Mouse (Mus musculus) lung, postnatal 36 days (tissue): ENCODE data around the gene Slc4a1.

Source experiments
- DNase-seq: peaks from one replicate; pipeline ENCODE4 v3.0.0; 2022; ENCODE audit warnings: mixed read lengths

Slc4a1 gene

DNA sequence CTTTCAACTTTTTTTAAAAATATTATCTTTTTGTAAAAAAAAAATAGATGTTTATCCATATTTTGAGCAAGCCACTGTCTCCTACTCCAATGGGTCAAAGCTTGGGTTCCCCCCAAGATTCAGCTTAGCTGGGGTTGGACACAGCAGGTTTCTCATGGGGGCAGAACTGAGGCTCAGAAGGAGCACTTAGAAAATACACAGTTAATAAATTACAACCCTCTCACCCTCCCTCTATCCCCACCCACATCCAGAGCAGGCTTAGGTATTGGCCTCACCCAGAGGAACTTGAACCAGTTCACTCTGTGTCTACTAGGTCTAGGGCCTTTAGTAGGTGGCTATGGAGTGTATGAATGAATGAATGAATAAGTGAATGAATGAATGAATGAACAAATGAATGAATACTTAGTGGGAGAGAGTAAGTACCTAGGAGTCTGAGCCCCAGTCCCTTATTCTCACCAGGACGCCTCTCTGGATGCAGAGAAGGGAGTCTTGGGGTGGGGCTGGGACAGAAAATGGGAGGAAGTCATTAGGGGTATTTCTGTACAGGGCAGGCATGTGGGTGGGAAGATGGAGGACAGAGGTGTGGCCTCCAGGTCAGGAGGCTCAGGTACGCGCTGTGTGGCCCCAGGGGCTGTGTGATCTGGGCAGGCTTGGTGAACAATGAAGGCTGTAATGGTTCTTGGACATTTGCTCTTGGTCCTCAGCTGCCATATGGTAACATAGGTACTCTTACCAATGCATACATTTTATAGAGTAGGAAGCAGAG is 16.6 kb downstream of the Slc4a1 start:
- no peak for DNase-seq

DNA sequence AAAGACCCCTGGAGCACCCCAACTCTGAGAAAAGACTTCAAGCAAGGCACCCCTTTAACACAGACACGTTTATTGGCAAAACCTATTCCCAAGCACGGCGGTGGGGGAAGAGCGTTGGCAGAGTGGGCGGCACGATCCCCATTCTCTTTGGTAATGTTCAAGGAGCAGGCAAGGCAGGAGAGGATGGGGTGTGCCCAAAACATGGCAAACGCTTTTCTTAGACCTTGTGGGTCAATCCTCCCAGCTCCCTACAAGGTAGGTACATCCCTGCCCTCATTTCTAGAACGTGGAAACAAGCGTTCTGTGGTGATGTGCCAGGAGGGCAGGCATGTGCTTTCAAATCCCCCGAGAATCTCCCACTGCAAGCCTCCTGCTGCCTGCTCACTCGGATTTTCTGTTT is 17.2 kb downstream of the Slc4a1 start:
- DNase-seq, result no peak

DNA sequence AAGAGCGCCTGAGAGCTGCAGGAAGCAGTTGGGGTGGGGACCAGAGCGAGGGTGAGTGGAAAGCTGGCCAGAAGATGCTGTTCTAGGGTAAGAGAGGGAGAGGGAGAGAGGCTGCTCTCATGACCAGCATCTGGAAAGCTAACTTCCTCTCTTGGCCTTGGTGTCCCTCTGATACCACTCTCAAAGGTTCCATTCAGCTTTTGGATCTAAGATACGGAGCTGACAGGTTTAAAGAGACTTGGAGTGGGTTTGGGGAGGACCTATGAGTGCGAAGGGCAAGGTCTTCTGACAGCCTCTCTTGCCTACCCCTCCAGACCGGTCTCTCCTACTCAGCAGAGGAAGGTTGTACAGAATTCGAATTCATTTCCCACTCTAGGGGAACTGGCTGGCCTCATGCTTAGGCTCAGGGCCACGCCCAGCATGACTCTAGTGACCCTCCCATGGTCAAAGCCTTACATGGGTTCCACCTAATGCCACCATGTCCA is 17.9 kb downstream of the Slc4a1 start:
- DNase-seq, result no peak

- no peak for DNase-seq
These were observed 18.3 kb downstream of the Slc4a1 start for GRCm38 (mm10) chr11:102347683-102348082.

DNA sequence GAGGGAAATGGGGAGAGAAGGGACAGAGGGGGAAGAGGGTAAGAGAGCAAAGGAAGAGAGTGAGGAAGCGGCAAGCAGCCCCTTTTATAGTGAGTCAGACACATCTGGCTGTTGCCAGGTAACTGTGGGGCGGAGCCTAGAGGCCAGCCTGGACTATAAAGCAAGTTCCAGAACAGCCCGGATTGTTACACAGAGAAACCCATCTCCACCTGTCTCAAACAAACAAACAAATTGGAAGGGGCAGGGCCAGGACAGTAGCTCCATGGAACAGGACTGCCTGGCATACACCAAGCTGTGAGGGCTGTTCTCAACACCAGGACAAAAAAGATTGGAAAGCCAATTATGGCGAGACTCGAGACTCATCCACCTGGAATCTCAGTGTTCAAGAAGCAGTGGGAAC is 19.1 kb downstream of the Slc4a1 start:
- no peak for DNase-seq

GRCm38 (mm10) chr11:102344458-102344857 is 21.5 kb downstream of the Slc4a1 start:
- no peak for DNase-seq

DNA sequence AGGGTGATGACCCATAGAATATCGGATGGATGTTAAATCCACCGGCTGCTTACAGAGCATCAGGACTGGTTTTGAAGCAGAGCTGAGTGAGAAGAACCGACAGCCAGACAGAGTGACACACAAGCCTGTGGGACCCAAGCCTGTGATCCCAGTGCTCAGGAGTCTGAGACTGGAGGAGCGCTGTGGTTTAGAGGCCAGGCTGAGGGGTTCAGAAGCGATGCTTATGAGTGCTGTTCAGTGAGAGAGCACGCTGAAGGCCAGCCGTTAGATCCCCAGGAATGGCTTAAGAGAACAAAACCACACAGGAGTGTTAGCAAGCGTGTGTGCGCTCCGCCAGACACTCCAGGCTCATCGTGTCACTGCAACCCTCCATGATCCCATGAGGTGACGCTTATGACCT is 23.3 kb downstream of the Slc4a1 start:
- no peak for DNase-seq

DNA sequence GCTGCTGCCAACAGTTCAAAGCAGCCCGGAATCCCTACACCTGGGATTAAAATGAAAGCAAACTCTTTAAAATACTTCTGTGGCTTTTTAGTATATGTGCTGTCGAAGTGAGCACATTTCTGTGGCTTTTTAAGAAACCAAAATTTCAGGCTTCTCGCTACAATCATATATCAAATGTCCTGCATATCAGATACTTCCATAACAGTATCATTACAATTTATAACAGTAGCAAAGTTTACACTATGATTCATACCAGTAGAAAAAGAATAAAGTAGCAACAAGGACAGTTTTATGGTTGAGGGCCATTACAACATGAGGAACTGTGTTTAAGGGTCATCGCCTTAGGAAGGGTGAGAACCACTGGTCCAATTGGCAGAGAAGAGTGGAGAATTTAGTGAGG is 24.9 kb downstream of the Slc4a1 start:
- no peak for DNase-seq

- DNase-seq, result peak; percentile 25
These were observed 26.4 kb downstream of the Slc4a1 start for GRCm38 (mm10) chr11:102339624-102340023.

DNA sequence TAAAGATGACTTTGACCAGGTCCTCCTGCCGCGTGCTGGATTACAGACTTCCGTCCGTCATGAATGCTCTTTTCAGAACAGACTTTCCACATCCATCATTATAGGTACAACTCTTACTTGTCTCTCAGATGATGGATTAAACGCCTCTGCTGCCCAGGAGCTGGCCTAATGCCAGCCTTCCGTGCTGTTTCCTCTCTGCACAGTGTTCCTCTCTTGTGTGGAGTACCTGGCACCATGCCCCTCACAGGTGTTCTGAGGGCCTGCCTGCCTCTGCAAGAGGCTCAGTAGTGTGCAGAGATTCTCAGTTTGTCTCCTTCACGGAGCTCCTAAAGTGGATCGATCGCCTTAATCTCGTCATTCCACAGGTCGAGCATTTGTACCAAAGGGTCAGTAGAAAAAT is 26.8 kb downstream of the Slc4a1 start:
- DNase-seq, result peak; percentile 92

GRCm38 (mm10) chr11:102338561-102338960 is 27.4 kb downstream of the Slc4a1 start:
- DNase-seq, result peak; percentile 96

GRCm38 (mm10) chr11:102337921-102338320 is 28.1 kb downstream of the Slc4a1 start:
- no peak for DNase-seq

DNA sequence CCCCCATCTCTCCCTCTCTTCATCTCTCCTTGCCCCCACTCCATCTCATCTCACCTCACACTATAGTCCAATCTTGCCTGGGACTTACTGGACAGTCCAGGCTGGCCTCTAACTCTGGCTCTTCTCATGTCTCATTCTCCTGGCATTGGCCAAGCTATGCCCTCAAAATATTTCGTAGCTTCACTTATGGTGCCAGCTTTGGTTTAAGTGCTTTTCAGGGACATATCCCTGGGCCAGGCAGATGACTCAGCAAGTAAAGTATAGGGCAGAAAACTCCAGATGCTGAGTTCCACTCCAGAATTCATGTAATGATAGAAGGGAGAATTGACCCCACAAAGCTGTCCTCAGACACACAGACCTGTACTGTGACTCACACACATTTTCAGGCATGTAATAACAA is 29.8 kb downstream of the Slc4a1 start:
- no peak for DNase-seq

DNA sequence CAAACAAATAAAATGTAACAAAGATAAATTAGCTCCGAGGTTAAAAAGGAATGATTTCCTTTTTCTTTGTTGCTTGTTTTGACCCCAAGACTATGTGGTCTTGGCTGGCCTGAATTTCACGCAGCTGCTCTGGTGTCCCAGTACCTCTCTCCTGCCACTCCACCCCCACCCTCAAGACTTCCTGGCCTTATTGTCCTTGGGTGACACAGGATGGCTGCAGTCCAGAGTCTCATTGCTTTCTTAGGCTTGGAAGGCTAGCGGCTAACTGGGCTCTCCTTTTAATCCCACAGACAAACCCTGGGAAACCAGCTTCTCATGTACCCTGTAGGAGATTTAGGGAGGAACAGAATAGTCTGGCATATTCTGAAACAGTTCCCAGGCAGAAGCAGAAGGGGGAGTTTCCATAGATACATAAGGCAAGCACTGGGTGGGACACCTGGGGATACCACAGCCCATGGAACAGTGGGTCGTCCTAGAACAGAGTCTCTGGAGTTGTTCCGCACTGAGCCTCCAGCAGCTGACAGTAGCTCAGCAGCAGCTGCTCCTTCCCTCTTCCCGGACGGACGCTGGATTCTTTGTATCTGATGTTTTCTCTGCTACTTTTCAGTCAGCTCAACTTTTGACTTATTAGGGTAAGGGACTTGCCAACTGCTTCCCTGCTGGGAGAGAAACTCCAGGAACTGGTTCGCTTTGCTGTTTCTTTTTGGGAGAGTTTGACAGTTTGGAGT is 30.9 kb downstream of the Slc4a1 start:
- DNase-seq, result peak; percentile 62

DNA sequence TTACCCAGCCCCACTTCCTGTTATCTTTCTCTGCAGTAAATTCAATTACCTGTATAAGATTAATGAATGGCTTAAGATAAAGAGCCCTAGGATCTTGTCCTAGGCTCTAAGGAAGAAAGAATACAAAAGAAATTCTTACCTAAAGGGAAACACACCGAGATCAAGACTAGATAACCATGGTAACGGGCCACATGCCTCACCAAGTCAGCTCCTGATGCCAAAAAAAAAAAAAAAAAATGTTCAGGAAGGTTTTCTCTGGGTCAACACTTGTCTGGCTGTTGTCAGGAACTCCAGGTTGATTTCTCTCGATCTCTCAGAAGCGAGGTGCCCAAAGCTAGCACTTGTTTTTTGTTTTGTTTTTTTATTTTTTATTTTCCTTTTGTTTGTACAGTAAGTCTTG is 32.0 kb downstream of the Slc4a1 start:
- DNase-seq, result no peak

GRCm38 (mm10) chr11:102333061-102333460 is 32.9 kb downstream of the Slc4a1 start:
- no peak for DNase-seq

DNA sequence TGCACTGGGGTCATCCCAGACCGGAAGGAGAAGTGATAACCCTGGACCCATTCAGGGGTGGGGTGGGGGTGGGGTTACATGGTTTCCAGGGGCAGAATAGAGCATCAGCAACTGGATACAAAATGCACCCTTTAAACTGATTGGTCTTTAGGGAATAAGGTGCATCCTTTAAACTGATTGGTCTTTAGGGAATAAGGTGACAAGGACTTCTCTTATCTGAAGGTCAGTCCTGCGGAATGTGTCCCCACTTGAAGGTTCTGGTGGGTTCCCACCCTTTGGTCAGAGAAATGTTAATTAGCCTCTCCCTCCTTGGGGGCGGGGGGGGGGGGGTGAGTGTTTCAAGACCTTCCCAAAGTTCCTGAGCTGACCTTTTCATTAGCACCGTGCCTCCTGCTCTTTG is 34.2 kb downstream of the Slc4a1 start:
- no peak for DNase-seq

- no peak for DNase-seq
These were observed 36.0 kb downstream of the Slc4a1 start for GRCm38 (mm10) chr11:102330039-102330438.

GRCm38 (mm10) chr11:102329518-102329917 is 36.5 kb downstream of the Slc4a1 start:
- DNase-seq, result no peak

GRCm38 (mm10) chr11:102327839-102328238 is 38.2 kb downstream of the Slc4a1 start:
- no peak for DNase-seq

- DNase-seq, result no peak
These were observed 38.8 kb downstream of the Slc4a1 start for GRCm38 (mm10) chr11:102327250-102327649.

DNA sequence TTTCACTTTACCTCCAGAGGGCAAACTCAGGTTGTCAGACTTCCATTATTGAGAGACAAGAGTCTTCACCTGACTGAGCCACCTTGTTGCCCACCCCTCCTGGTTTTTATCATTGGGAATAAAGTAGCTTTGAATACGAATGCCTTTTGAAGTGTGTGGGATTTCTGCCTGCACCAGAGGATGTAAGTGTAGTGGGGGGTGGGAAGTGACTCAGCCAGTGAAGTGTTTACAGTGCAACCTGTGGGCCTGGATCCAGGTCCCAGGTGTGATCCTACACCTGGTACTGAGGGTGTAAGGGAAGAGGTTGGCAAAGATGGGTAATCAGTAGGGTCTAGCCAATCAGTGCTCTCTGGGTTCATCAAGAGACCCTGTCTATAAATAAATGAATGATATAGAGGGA is 42.5 kb downstream of the Slc4a1 start:
- DNase-seq, result peak; percentile 69

DNA sequence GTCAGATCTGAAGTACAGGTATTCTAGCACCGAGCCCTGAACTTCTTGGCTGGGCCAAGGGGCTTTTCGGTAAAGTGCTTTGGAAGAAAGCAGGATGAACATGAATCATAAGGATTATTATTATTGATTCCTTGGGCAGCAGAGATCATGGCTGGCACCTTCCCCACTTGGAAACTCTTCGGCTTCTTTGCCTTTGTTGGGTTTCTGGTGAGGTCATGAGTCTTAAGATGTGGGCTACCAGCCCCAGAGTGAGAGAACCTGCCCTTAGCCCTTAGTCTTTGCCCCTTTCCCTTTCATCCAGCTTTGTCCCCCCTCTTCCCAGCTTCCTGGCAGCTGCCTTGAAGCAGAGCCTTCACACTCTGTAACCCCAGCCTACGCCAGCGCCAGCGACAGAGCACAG is 44.1 kb downstream of the Slc4a1 start:
- DNase-seq, result no peak

GRCm38 (mm10) chr11:102320686-102321005 is 45.4 kb downstream of the Slc4a1 start:
- DNase-seq, result peak; percentile 75
